ENCODE assay signal across 1 mouse cellular context in the genomic region with DNA sequence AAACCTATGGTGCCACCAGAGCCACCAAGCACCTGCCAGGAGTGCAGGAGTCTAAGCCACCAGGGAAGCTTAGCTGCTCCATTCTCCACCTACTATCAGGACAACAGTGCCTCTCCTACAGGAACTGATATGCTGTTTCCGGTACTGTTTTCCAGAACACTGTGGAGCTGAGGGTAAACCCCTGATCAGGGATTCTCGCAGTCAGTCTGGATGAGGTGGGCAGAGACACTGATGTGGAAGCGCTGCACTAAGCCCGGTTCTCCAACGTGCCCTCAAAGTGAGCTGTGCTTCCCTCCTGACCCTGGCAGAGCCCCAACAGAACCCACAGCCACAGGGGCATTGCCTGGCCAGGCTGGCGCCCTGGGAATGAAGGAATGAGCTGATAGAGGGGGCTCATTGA.
TF ChIP-seq lines count a peak whose summit lies in the region.

No protein-coding gene starts in this region.

TF ChIP-seq in CH12.LX, 34 proteins besides CTCF, POLR2A, EP300 and RAD21:
- TF ChIP-seq IRF4 (IDR thresholded peaks at IDR 0.05; ENCODE audit: low read depth, low read length), result no peak
- TF ChIP-seq RCOR1 (conservative IDR thresholded peaks at IDR 0.05; ENCODE audit: low read depth, low read length), result no peak
- no peak for TF ChIP-seq ZKSCAN1 (IDR thresholded peaks at IDR 0.05; ENCODE audit: borderline replicate concordance, low read depth, low read length)
- TF ChIP-seq NRF1 (IDR thresholded peaks at IDR 0.05; ENCODE audit: low read depth, low read length), result no peak
- TF ChIP-seq ZC3H11A (IDR thresholded peaks at IDR 0.05; ENCODE audit: low read depth, low read length), result no peak
- no peak for TF ChIP-seq SMC3 (IDR thresholded peaks at IDR 0.05; ENCODE audit: low read depth, low read length)
- TF ChIP-seq PAX5 (IDR thresholded peaks at IDR 0.05; ENCODE audit: low read length), result no peak
- no peak for TF ChIP-seq ELF1 (IDR thresholded peaks at IDR 0.05; ENCODE audit: low read depth, low read length)
- no peak for TF ChIP-seq HCFC1 (IDR thresholded peaks at IDR 0.05; ENCODE audit: low read depth, low read length)
- no peak for TF ChIP-seq TCF12 (IDR thresholded peaks at IDR 0.05; ENCODE audit: low read depth, low read length)
- no peak for TF ChIP-seq GABPA (IDR thresholded peaks at IDR 0.05; ENCODE audit: insufficient replicate concordance, low read depth, low read length)
- no peak for TF ChIP-seq MXI1 (IDR thresholded peaks at IDR 0.05; ENCODE audit: low read depth, low read length)
- no peak for TF ChIP-seq ZMIZ1 (IDR thresholded peaks at IDR 0.05; ENCODE audit: low read depth, low read length)
- TF ChIP-seq JUN (IDR thresholded peaks at IDR 0.05; ENCODE audit: insufficient read depth, low read depth, low read length), result no peak
- TF ChIP-seq USF1 (IDR thresholded peaks at IDR 0.05; ENCODE audit: low read depth, low read length), result no peak
- no peak for TF ChIP-seq MAFK (IDR thresholded peaks at IDR 0.05; ENCODE audit: insufficient replicate concordance, low read length)
